Mouse (Mus musculus) hindbrain, embryonic 12.5 days (tissue): Measurements from ENCODE around the gene Olfr374. TPM values are rescaled to one million over a fixed set of nuclear protein-coding genes. Genes with fewer than 3 reads are reported as not detected.

Experiments used
- ATAC-seq: fragments of 200-750 bp; cut with Nextera tagmentation; 2 replicates; pipeline ENCODE4 v1.8.0; 2017; ENCODE audit warnings: moderate TSS enrichment; ENCODE audit not compliant: low FRiP score
- H3K27ac ChIP-seq: fragments of 300-500 bp; sonication (generic); 2 replicates; pipeline ENCODE4 v1.5.1; 2016; ENCODE audit warnings: mild to moderate bottlenecking
- H3K27me3 ChIP-seq: fragments of 300-500 bp; sonication (generic); 2 replicates; pipeline ENCODE4 v1.6.1; 2016; ENCODE audit warnings: mild to moderate bottlenecking
- H3K36me3 ChIP-seq: fragments of 300-500 bp; sonication (generic); 2 replicates; pipeline ENCODE4 v1.6.1; 2016; ENCODE audit warnings: mild to moderate bottlenecking
- H3K4me1 ChIP-seq: fragments of 300-500 bp; sonication (generic); 2 replicates; pipeline ENCODE4 v1.6.1; 2016
- H3K4me2 ChIP-seq: fragments of 300-500 bp; sonication (generic); replicated peaks from 2 replicates; pipeline ENCODE4 v1.6.1; 2016; ENCODE audit warnings: mild to moderate bottlenecking
- H3K4me3 ChIP-seq: fragments of 300-500 bp; sonication (generic); 2 replicates; pipeline ENCODE4 v1.5.1; 2016; ENCODE audit warnings: mild to moderate bottlenecking
- H3K9ac ChIP-seq: fragments of 300-500 bp; sonication (generic); 2 replicates; pipeline ENCODE4 v1.6.1; 2016; ENCODE audit warnings: mild to moderate bottlenecking, moderate library complexity
- H3K9me3 ChIP-seq: fragments of 300-500 bp; sonication (generic); replicated peaks from 2 replicates; pipeline ENCODE4 v1.6.1; 2016; ENCODE audit warnings: mild to moderate bottlenecking
- WGBS: fragments of 180-500 bp; shearing (Covaris S2); methylation state at CpG from one replicate; pipeline ENCODE4 v1.1.7; 2016; 5-methylcytosine and 5-hydroxymethylcytosine counted together
- polyA plus RNA-seq: library from polyadenylated mRNA; unstranded; fragments of >200 nt; fragmentation: Nextera tagmentation; extraction: Ambion mirVana; gene quantifications from 2 replicates; pipeline ENCODE4 v1.2.1, GENCODE M21; 2016

Gene Olfr374
- polyA plus RNA-seq, 1 experiment from 2014 or later: not detected

GRCm38 (mm10) chr8:72160707-72161697, 54.2 kb downstream of the Olfr374 start, which contains the start of gene Rab8a:
Gene Rab8a, plus strand, starts transcription at chr8:72161200.
- Histone ChIP-seq H3K4me3 (peak within 1 kb of the TSS; percentile 93), H3K9ac (peak within 1 kb of the TSS; percentile 96), H3K4me1 (peaks cover 14% of the 10 kb centered on the region), H3K27me3 (no peaks in the 10 kb centered on the region), H3K36me3 (peaks cover 14% of the 10 kb centered on the region; the same call in 1 of the 2 replicates), H3K4me2 (peak within 1 kb of the TSS; percentile 93), H3K9me3 (no peaks in the 10 kb centered on the region), H3K27ac (peak within 1 kb of the TSS; percentile 80)
- under 1% methylated on average over 80 of the region's 82 CpGs for WGBS
- peak; percentile 100 for ATAC-seq

GRCm38 (mm10) chr8:72162821-72163220, 56.0 kb downstream of the Olfr374 start:
- Histone ChIP-seq H3K36me3 (peaks cover 14% of the 10 kb centered on the region; the same call in 1 of the 2 replicates), H3K4me1 (peaks cover 14% of the 10 kb centered on the region), H3K27me3 (no peaks in the 10 kb centered on the region), H3K9ac (no peak overlapping the region), H3K9me3 (no peaks in the 10 kb centered on the region), H3K4me3 (no peak overlapping the region), H3K4me2 (no peak overlapping the region), H3K27ac (no peak overlapping the region)
- ATAC-seq: no peak

Other genes with a start within 250 kb of the Olfr374 start
- gene Zfp709, start 225.0 kb upstream of the Olfr374 start, polyA plus RNA-seq: 7.2 and 8.0 TPM in 2 replicates
- 13.0 and 13.6 TPM in 2 replicates for gene Zfp882, start 198.4 kb upstream of the Olfr374 start, polyA plus RNA-seq
- gene Zfp617, start 198.4 kb upstream of the Olfr374 start, polyA plus RNA-seq: 35.5 and 36.3 TPM in 2 replicates
- gene Zfp961, start 156.0 kb upstream of the Olfr374 start, polyA plus RNA-seq: 17.5 and 17.8 TPM in 2 replicates
- 0.27 and 0.94 TPM in 2 replicates for gene Cyp4f18, start 97.4 kb upstream of the Olfr374 start, polyA plus RNA-seq
- gene Olfr372, start 65.8 kb upstream of the Olfr374 start, polyA plus RNA-seq: not detected in 2 replicates
- not detected in 2 replicates for gene Olfr373, start 23.9 kb upstream of the Olfr374 start, polyA plus RNA-seq
- gene Tpm4, start 27.9 kb downstream of the Olfr374 start, polyA plus RNA-seq: 420 and 456 TPM in 2 replicates
- 111 and 115 TPM in 2 replicates for gene Rab8a, start 54.2 kb downstream of the Olfr374 start, polyA plus RNA-seq
- not detected in 2 replicates for gene Hsh2d, start 82.6 kb downstream of the Olfr374 start, polyA plus RNA-seq
- gene Cib3, start 105.8 kb downstream of the Olfr374 start, polyA plus RNA-seq: not detected in 2 replicates
- not detected in 2 replicates for gene Gm11034, start 106.6 kb downstream of the Olfr374 start, polyA plus RNA-seq
- 85.6 and 94.3 TPM in 2 replicates for gene Fam32a, start 112.7 kb downstream of the Olfr374 start, polyA plus RNA-seq
- 194 and 197 TPM in 2 replicates for gene Ap1m1, start 133.0 kb downstream of the Olfr374 start, polyA plus RNA-seq
- gene Gm10282, start 198.2 kb downstream of the Olfr374 start, polyA plus RNA-seq: 19.1 and 21.2 TPM in 2 replicates
- 9.4 and 10.3 TPM in 2 replicates for gene Klf2, start 212.0 kb downstream of the Olfr374 start, polyA plus RNA-seq